Mouse (Mus musculus) liver, adult 2 months (tissue): ENCODE results near the gene Med29.

Experiments
- CTCF ChIP-seq: fragments of 200-500 bp; IDR thresholded peaks from 2 replicates; pipeline ENCODE4 v1.5.1; 2011; ENCODE audit warnings: low read depth, low read length, control low read depth
- POLR2A ChIP-seq: fragments of 200-500 bp; IDR thresholded peaks from 2 replicates; pipeline ENCODE4 v1.6.1; 2011; ENCODE audit warnings: low read length, control low read depth; ENCODE audit not compliant: insufficient read depth; ENCODE audit errors: extremely low read depth

- TF ChIP-seq CTCF (no peak), POLR2A (no peak)
Measured at GRCm38 (mm10) chr7:28386007-28386406, 6.5 kb downstream of the Med29 start.
